Mouse (Mus musculus) brown adipose tissue, adult 24 weeks (tissue): ENCODE measurements at regions not wholly inside any gene's neighbourhood (a gene's known extent, or its start where the extent isn't known, plus 50 kb on each side); places are given as distances from the start of the nearest gene placed in this dataset.

Experiments
- H3K27ac ChIP-seq: fragments of 200-500 bp; replicated peaks from 2 replicates; pipeline ENCODE4 v1.5.1; 2012; ENCODE audit warnings: low read depth, mild to moderate bottlenecking, low read length
- H3K4me1 ChIP-seq: fragments of 200-500 bp; 2 replicates; pipeline ENCODE4 v1.6.1; 2012; ENCODE audit warnings: low read length, mixed read lengths; ENCODE audit not compliant: control insufficient read depth, insufficient read depth, insufficient read length
- H3K4me3 ChIP-seq: fragments of 200-500 bp; 2 replicates; pipeline ENCODE4 v1.5.1; 2012; ENCODE audit warnings: low read depth, mild to moderate bottlenecking, low read length, moderate library complexity; ENCODE audit not compliant: insufficient read depth

DNA sequence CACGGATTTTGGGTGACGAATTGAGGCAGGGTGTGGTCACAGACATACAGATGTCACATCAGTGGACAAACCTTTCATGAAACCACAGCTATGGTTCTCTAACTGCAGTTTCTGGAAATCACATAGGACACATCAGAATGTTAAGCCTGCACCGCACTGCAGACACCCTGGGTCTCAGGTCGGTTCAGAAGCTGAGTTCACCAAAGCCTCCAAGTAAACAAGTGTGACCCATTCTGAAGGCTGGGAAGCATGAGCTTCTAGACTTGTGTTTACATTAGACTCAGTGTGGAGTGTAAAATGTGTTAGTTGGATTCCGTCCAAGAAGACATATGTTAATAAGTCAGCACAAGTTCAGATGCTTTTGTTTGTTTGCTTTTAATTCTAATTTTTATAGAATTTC, 78.3 kb upstream of the Trim52 start:
- Histone ChIP-seq H3K4me1 (no peaks in the 10 kb centered on the region), H3K27ac (no peak overlapping the region), H3K4me3 (no peak overlapping the region)

DNA sequence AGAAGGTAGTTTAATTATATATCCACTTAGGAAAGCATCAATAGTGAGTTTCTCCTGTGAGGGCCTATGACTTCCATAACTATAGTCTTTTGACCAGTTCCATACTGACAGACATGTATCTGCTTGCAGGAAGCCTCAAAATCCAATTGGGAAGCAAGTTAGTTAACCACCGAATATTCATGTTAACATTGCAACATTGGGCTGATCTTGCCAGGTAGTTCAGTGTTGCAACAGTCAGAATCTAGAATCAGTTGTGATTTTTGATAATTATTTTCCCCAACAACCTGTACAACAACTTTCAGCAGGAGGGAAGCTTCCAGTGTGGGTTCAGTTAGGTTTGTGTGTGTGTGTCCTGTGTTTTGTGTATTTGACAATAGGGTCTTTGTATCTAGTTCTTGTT, 74.9 kb upstream of the Trim52 start:
- no peak overlapping the region for H3K27ac ChIP-seq
- no peak overlapping the region for H3K4me3 ChIP-seq
- no peaks in the 10 kb centered on the region for H3K4me1 ChIP-seq

DNA sequence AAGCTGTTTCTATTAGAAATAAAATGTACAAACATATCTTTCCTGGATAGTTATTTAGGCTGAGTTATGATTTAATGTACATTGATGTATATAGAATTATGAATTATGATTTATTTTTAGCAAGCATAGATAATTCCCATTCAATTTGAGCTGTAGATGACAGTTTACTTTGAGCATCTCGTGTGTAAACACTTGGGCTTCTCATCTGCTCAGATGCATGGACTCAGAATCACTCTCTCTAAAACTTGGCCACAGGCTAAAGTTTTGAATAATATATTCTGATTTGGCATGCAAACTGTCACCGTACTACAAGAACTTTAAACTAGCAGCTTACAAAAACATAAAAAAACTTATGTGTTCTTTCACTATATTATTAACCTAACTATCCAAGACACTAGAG, 72.2 kb upstream of the Trim52 start:
- no peak overlapping the region for H3K27ac ChIP-seq
- no peaks in the 10 kb centered on the region for H3K4me1 ChIP-seq
- H3K4me3 ChIP-seq: no peak overlapping the region

DNA sequence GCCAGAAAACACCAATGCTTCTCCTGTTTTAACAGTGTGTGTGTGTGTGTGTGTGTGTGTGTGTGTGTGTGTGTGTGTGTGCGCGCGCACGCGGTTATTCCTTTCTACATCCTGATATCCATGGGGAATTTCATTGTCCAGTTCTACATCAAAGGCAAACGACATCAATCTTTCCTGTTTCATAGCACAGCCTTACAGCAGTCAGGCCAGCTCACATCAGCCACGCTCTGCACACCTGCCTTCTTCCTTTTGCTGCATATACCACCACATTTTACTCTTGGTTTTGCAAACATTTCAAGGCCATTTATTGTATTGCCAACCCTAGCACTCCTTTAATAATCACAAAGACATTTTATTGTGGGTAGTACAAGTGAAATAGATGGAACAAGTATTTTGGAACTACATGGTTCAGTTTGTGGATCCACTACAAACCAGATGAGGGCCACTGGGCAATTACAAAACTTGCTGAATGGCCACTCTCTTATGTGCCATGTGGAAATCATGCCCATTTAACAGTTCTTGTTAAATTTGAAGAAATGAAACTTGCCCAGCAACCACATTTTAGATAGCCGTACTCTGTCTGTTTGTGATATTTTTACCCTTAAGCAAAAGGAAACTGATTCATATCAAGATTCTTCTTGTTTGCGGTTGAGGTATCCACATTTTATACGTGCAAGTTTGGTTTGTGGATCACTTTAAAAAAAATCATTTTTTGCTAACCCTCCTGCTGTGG, 70.9 kb upstream of the Trim52 start:
- no peak overlapping the region for H3K27ac ChIP-seq
- no peaks in the 10 kb centered on the region for H3K4me1 ChIP-seq
- H3K4me3 ChIP-seq: no peak overlapping the region

DNA sequence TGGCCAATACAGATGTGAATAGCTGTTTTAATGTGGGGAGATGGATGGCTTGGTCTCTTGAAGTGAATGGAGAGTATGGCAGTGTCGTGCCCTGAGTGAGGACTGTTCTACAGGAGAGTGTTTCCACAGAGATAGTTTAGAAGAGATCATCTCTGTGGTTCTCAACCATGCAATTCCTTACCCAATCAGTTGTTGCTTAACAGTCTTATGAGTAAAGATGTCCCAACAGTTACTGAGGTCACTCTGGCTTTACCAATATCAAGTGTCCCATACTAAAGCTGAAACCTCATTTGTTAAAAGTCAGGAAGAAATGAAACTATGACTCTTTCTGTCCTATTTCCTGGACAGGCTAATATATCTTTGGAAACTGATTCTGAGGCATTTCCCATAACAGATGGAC, 61.7 kb upstream of the Trim52 start:
- H3K27ac ChIP-seq: 0 out of 2 replicates have a peak overlapping the region, but pooled peaks have one; percentile 39
- H3K4me3 ChIP-seq: no peak overlapping the region
- no peaks in the 10 kb centered on the region for H3K4me1 ChIP-seq

DNA sequence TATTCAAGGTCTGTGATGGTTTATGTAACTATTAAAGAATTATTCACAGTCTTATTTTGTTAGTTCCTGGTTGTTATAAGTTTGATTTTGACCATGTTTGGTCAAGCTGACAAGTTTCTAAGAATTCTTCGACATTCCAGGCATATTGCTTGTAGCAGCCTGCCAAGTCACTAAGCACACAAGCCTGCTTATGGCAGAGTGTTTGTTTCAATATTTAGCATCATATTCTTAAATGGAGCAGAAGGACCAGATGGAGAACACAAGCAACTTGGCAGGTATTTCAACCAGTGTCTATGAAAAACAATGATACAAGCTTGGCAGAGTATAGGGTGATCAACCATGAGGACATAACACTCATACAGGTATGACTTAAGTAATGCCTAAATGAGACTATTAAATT, 55.8 kb upstream of the Trim52 start:
- Histone ChIP-seq H3K27ac (no peak overlapping the region), H3K4me3 (no peak overlapping the region), H3K4me1 (no peaks in the 10 kb centered on the region)

DNA sequence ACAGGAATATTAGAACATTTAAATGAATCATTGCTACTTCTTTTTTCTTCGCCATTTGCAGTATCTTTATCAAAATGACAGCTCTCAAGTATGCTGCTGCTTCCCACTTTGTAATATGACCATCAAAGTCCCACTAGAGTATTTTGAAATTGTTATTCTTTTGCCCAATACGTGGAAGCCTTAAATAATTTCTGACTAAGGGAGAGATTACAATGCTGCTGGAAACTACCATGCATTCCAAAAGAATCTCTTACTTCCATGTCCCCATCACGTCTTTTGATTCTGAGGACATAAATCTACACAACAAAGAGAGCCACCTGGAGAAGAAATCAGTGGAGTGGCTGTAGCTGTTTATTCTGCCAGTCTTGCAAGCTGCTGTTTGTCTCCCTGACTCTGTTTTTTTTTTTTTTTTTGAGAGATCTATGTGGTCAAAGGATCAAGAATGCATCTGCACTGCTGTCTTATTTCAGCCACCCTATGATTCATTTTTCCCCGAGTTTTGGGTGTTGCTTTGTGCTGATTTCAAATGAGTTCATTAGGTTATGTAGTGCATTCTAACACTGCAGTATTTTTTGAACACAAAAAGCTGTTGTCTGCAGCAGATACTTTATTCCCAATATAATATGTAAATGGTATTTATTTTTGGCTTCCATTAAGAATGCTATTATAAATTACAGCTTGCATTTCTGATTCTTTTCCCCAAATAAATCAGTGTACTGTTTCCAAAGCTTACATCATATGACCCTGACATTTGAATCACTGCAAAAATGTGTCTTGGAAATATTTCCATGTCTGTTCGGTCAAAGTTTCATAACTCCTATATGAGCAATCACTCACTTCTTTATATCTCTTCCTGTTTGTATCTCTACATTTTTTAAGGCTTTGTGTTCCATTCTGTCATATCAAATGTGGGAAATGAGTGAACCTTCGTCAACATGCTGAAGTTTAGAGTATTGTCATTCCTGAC, 53.1 kb upstream of the Trim52 start:
- H3K27ac ChIP-seq: no peak overlapping the region
- H3K4me3 ChIP-seq: no peak overlapping the region
- no peaks in the 10 kb centered on the region for H3K4me1 ChIP-seq
